12 mouse cellular contexts compared by ENCODE assay signal in the genomic region with DNA sequence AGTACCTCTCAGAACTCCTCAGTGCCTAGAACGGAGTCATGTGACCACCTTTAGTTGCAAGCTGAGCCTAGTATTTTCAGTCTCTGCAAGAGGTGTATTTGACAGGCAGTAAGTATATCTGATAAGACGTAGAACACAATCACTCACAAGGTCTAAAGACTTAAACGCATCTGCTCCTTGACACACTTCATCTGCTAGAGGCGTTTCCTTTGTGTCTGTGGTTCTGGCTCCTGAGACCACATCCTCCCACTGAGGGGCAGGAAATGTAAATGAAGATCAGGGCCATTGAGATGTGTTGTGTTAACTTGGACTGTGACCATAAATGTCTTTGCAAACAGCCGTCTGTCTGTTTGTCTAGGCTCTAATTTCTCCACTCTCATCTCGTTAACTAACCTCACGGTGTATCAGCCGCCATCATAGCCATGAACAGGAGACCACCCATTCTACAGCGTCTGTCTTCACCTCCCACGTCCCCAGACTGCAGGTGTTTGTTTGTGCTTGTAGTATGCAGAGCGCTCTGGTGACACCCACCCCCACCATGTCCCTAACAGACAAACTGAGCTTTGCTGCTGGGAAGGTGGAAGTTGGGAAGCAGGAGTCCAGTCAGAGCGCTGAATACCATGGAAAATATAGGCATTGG. TPM values are rescaled to one million over a fixed set of nuclear protein-coding genes. Genes with fewer than 3 reads are reported as not detected.
A peak's percentile ranks its signal among the peaks of the same experiment; 100 is the strongest.
DNase-seq lines count a peak whose midpoint lies in the region; ATAC-seq lines count a peak whose summit lies in the region.
"Had no signal": no experiment of that assay in that cellular context is flagged by ENCODE, and none has a peak within 500 bp of the region (broad histone marks: within the 10 kb centered on the region; RNA-seq: fewer than 3 reads in every experiment).

No protein-coding gene starts in this region.

- peak; percentile 23 for DNase-seq in spleen, adult 12 weeks (ENCODE audit: low spot score)
- no peak for DNase-seq in spleen, postnatal 4 days (ENCODE audit: low spot score in 2 of 2)
- peak; percentile 20 to 25 for DNase-seq in spleen, adult 18-20 months
- peak; percentile 69 for DNase-seq in thymus, postnatal 4 days
- no peak for DNase-seq in urinary bladder, postnatal 25 days (ENCODE audit: low spot score)
- DNase-seq in urinary bladder, postnatal 36 days (ENCODE audit: low spot score in 2 of 2): no peak
- DNase-seq: cerebellum, adult 9-11 months; left cerebral cortex, postnatal 4 days had no signal

- peak; percentile 70 to 78; a peak in 3 of 4 replicates for ATAC-seq in hematopoietic stem cell, adult 5-6 weeks (replicated peaks in 1 of 2; ENCODE audit: insufficient read depth in 1 of 2, low FRiP score in 2 of 2, low TSS enrichment in 1 of 2, low read depth in 1 of 2, poor library complexity in 2 of 2, severe bottlenecking in 2 of 2)
- no peak for ATAC-seq in cerebellum, adult (ENCODE audit: insufficient number of reproducible peaks, low FRiP score, low TSS enrichment)
- ATAC-seq: intestine, embryonic 16.5 days had no signal

RNA-seq across cellular contexts. Expression of a gene that starts 22.7 kb away (rescaled TPM):
- 2.4 and 3.6 TPM in 2 replicates for total RNA-seq in hematopoietic stem cell, adult 5-6 weeks (2017)
- total RNA-seq: gastrocnemius, adult 18-20 months had no signal

Comparison
In these comparisons a context has a peak if more than half of its experiments do, and no peak if none do; other contexts are left out.
1. DNase-seq: peak in spleen, adult 12 weeks (single experiment), spleen, adult 18-20 months (2 of 2) and thymus, postnatal 4 days (single experiment); none in spleen, postnatal 4 days (0 of 2), urinary bladder, postnatal 25 days (single experiment) and urinary bladder, postnatal 36 days (0 of 2).